Mouse (Mus musculus) intestine, embryonic 16.5 days (tissue): ENCODE results near the gene Grk6. TPM values are rescaled to one million over a fixed set of nuclear protein-coding genes. Genes with fewer than 3 reads are reported as not detected.
A peak's percentile ranks its signal among the peaks of the same experiment; 100 is the strongest.

Source experiments
- ATAC-seq: fragments of 200-750 bp; cut with Nextera tagmentation; 2 replicates; pipeline ENCODE4 v1.8.0; 2017; ENCODE audit warnings: moderate TSS enrichment, moderate library complexity
- H3K27ac ChIP-seq: fragments of 300-500 bp; sonication (generic); 2 replicates; pipeline ENCODE4 v1.5.1; 2014; ENCODE audit warnings: mild to moderate bottlenecking, low read length
- H3K27me3 ChIP-seq: fragments of 300-500 bp; sonication (generic); replicated peaks from 2 replicates; pipeline ENCODE4 v1.6.1; 2014; ENCODE audit warnings: low read length, control low read depth, mixed read lengths; ENCODE audit not compliant: control insufficient read depth, insufficient read depth
- H3K36me3 ChIP-seq: fragments of 300-500 bp; sonication (generic); 2 replicates; pipeline ENCODE4 v1.6.1; 2014; ENCODE audit warnings: low read length, control low read depth; ENCODE audit not compliant: control insufficient read depth, insufficient read depth
- H3K4me1 ChIP-seq: fragments of 300-500 bp; sonication (generic); 2 replicates; pipeline ENCODE4 v1.6.1; 2014; ENCODE audit warnings: low read length, control low read depth, mixed read lengths; ENCODE audit not compliant: control insufficient read depth, insufficient read depth
- H3K4me2 ChIP-seq: fragments of 300-500 bp; sonication (generic); 2 replicates; pipeline ENCODE4 v1.6.1; 2014; ENCODE audit warnings: low read depth, low read length, control low read depth
- H3K4me3 ChIP-seq: fragments of 300-500 bp; sonication (generic); 2 replicates; pipeline ENCODE4 v1.5.1; 2014; ENCODE audit warnings: mild to moderate bottlenecking, low read length
- H3K9ac ChIP-seq: fragments of 300-500 bp; sonication (generic); 2 replicates; pipeline ENCODE4 v1.6.1; 2014; ENCODE audit warnings: low read depth, low read length
- H3K9me3 ChIP-seq: fragments of 300-500 bp; sonication (generic); 2 replicates; pipeline ENCODE4 v1.6.1; 2016; ENCODE audit warnings: low read length, control low read depth; ENCODE audit not compliant: control insufficient read depth
- WGBS: fragments of 180-500 bp; shearing (Covaris S2); extraction: QIAGEN DNeasy Blood & Tissue Kit; methylation state at CpG from one replicate; pipeline ENCODE4 v1.1.7; 2014; 5-methylcytosine and 5-hydroxymethylcytosine counted together
- polyA plus RNA-seq: library from polyadenylated mRNA; unstranded; fragments of >200 nt; fragmentation: Nextera tagmentation; extraction: Ambion mirVana; gene quantifications from 2 replicates; pipeline ENCODE4 v1.2.1, GENCODE M21; 2015

Gene Grk6
- polyA plus RNA-seq, 1 experiment from 2014 or later = 13.6 TPM

DNA sequence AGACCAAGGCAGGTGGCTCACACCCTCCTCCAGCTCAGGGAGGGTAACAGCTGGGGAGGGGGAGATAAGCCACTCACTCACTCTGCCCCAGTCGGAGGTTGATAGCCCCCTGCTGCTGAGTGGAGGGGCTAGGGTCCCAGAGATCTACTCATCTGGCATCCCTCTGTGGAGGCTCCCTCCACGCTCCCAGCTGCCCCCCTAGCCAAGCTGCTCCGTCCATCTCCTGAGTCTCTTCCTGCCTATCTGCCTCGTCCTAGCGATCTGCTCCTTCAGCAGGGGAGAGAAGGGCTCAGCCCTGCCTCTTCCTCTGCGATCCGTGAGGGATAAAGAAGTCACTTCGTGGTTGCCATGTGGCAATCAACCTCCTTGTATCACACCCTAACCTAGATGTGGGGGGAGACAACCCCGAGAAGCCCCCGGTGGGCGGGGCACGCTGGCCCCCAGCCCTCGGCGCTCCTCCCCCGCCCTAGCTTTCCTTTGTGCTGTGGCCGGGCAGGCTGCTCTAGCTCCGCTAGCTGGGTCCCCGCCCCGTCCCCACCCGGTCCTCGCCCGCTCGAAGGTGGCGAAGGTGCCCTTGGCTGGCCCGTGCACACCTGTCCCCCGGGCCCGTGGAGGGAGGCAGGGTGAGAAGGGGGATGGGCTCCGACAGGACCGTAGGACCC lies 42.2 kb downstream of the Grk6 start:
- Histone ChIP-seq H3K27me3 (no peaks in the 10 kb centered on the region), H3K36me3 (no peaks in the 10 kb centered on the region), H3K4me1 (peaks cover 37% of the 10 kb centered on the region), H3K9ac (peak overlapping the region; percentile 92), H3K4me2 (peak overlapping the region; percentile 96), H3K4me3 (peak overlapping the region; percentile 84), H3K27ac (peak overlapping the region; percentile 83), H3K9me3 (no peaks in the 10 kb centered on the region)
- under 1% methylated on average over 26 of the region's 29 CpGs for WGBS
- ATAC-seq = peak; percentile 62

DNA sequence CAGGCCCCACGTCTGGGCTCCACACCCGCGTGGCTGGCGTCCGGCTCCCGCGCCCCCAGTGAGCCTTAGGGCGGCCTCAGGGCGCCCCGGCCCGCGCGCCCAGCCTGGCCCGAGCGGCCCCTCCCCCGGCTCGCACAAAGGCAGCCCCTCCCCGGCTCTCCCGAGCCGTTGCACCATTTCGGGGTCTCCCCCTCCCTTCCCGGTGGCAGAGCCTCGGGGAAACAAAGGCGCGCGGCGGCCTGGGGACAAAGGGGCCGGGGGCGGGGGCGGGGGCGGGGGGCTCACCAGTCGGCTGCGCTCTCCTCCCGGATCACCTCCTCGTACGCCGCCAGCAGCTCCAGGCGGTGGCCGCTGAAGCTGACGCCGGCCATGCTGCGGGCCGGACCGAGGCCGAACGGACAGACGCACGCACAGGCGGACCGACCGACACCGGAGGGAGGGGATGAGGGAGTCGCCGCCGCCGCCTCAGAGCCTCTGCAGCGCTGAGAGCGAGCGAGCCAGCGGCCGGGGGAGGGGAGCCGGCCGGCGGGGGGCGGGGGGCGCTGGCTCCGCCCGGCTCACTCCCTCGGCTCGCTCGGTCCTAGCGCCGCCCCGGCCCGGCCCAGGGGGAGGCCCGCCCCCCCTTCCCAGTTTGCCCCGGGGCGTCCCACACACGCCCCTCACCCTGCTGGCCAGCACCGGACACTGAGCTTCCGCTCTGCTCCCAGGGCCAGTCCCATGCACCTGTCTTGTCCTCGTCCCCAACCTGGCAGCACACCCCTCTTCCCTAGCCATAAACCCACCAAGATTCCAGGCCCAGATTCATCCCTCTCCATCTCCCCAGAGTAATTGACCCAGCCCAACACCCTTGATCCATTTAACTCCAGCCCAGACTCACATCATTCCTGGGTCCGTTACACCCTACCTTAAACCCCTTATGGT lies 43.0 kb downstream of the Grk6 start, which contains the start of gene Dbn1:
Gene Dbn1 (minus strand): TSS at position 534 of the 921 bp plus-strand sequence.
- ATAC-seq = peak; percentile 86

GRCm38 (mm10) chr13:55494257-55494656 lies 49.4 kb downstream of the Grk6 start:
- no peak overlapping the region for H3K9ac ChIP-seq
- no peak overlapping the region for H3K4me2 ChIP-seq
- WGBS = 34% methylated on average over 2 of the region's 2 CpGs
- H3K4me3 ChIP-seq = no peak overlapping the region
- no peak overlapping the region for H3K27ac ChIP-seq
- peaks cover 4% of the 10 kb centered on the region; the same call in 1 of the 2 replicates for H3K36me3 ChIP-seq
- no peaks in the 10 kb centered on the region for H3K27me3 ChIP-seq
- no peaks in the 10 kb centered on the region for H3K9me3 ChIP-seq
- ATAC-seq = no peak
- peaks cover 10% of the 10 kb centered on the region; the same call in 1 of the 2 replicates for H3K4me1 ChIP-seq

More for the DNA sequence above, 43.0 kb downstream of the Grk6 start, which contains the start of gene Dbn1:
- Histone ChIP-seq H3K27me3 (no peaks in the 10 kb centered on the region), H3K4me3 (peak within 1 kb of the TSS; percentile 84), H3K4me2 (peak within 1 kb of the TSS; percentile 96), H3K36me3 (no peaks in the 10 kb centered on the region), H3K9me3 (no peaks in the 10 kb centered on the region), H3K9ac (peak within 1 kb of the TSS; percentile 92), H3K27ac (peak within 1 kb of the TSS; percentile 83), H3K4me1 (peaks cover 31% of the 10 kb centered on the region)
- 3% methylated on average over 53 of the region's 83 CpGs for WGBS

- no peak overlapping the region for H3K9ac ChIP-seq
- 26% methylated on average over 18 of the region's 18 CpGs for WGBS
- ATAC-seq = peak; percentile 31; the same call in 1 of the 2 replicates
Observed at GRCm38 (mm10) chr13:55494883-55495621, 50.2 kb downstream of the Grk6 start.

DNA sequence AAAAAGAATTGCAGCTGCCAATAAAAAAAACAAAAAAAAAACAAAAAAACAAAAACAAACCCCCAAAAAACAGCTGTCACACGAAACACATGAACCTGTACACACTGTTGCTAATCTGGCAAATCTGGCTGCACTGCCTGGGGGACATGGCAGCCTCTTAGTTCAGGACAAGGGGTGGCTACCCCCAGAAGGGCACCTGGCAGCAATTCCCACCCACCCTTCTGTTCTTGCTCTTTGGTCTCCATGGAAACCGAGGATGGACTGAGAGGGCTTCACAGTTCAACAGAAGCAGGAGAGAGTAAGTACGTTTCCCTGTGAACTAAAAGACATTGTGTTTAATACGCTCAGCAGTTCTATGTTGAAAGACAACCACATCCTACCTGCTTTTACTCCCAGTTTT lies 50.8 kb downstream of the Grk6 start:
- Histone ChIP-seq H3K27me3 (no peaks in the 10 kb centered on the region), H3K4me2 (no peak overlapping the region), H3K9me3 (no peaks in the 10 kb centered on the region), H3K27ac (no peak overlapping the region), H3K4me1 (peaks cover 10% of the 10 kb centered on the region; the same call in 1 of the 2 replicates), H3K4me3 (no peak overlapping the region), H3K36me3 (peaks cover 4% of the 10 kb centered on the region; the same call in 1 of the 2 replicates), H3K9ac (no peak overlapping the region)
- WGBS = 37% methylated on average over 4 of the region's 4 CpGs
- ATAC-seq = no peak

More at GRCm38 (mm10) chr13:55494883-55495621, 50.2 kb downstream of the Grk6 start:
- Histone ChIP-seq H3K27ac (no peak overlapping the region), H3K9me3 (no peaks in the 10 kb centered on the region), H3K4me3 (no peak overlapping the region), H3K27me3 (no peaks in the 10 kb centered on the region), H3K4me2 (no peak overlapping the region), H3K36me3 (peaks cover 4% of the 10 kb centered on the region; the same call in 1 of the 2 replicates), H3K4me1 (peaks cover 10% of the 10 kb centered on the region; the same call in 1 of the 2 replicates)

DNA sequence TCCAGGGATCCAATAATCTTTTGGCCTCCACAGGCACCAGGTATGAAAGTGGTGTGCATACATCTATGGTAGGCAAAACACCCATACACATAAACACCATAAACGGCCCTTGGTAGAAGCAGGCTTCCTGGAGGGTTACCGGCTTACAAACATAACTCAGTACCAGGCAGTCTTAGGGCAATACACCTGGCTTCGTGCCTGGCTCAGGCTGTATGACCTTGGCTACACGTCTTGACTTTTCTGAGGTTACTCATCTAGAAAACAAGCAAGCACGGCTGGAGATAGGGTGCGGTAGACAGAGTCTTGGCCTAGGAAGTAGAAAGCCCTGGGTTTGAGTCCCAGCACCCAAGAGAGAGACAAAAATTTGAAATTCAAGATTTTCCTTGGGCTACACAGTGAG lies 51.8 kb downstream of the Grk6 start:
- Histone ChIP-seq H3K4me2 (no peak overlapping the region), H3K36me3 (peaks cover 4% of the 10 kb centered on the region; the same call in 1 of the 2 replicates), H3K27ac (no peak overlapping the region), H3K9ac (no peak overlapping the region), H3K27me3 (no peaks in the 10 kb centered on the region), H3K4me3 (no peak overlapping the region), H3K4me1 (peaks cover 10% of the 10 kb centered on the region; the same call in 1 of the 2 replicates), H3K9me3 (no peaks in the 10 kb centered on the region)
- WGBS = 80% methylated on average over 6 of the region's 6 CpGs
- no peak for ATAC-seq

DNA sequence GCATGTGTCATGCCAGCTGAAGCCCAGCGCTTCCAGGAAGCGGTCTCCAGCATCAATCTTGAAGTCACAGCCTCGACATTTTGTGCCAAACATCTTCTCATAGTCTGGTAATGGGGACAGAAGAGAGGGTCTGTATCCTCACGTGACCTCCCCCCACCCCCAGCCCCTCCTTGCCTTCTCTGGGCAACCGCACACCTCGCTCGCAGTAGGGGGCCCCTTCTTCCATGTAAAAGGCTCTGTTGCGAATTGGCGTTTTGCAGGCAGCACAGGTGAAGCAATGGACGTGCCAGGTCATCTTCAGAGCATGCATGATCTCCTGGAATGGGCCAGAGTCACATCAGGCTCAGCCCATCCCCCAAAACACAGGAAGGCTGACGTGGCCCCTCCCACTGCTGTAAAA lies 54.0 kb downstream of the Grk6 start:
- Histone ChIP-seq H3K4me2 (no peak overlapping the region), H3K27ac (no peak overlapping the region), H3K27me3 (no peaks in the 10 kb centered on the region), H3K4me3 (no peak overlapping the region), H3K9me3 (no peaks in the 10 kb centered on the region), H3K4me1 (peaks cover 10% of the 10 kb centered on the region; the same call in 1 of the 2 replicates), H3K36me3 (peaks cover 14% of the 10 kb centered on the region), H3K9ac (no peak overlapping the region)
- no peak for ATAC-seq
- WGBS = 61% methylated on average over 11 of the region's 11 CpGs

DNA sequence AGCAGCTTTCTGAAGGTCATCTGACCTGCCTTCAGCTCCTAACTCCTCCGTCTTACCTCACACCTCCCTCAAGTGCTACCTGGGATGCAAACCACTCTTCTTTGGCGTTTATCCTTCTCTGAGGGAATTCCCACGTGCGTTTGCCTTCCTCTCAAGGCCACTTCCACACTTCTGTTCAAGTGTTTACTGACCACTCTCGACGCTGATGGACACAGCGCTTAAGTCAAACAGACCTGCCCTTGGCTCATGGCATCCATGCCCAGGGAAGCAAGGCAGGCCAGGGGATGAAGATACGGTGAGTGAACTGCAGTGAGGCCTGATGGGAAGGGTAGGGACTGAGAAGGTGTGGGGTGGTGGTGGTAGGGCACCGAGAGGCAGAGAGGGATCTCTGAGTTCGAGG lies 55.7 kb downstream of the Grk6 start:
- Histone ChIP-seq H3K27me3 (no peaks in the 10 kb centered on the region), H3K4me3 (no peak overlapping the region), H3K4me1 (peaks cover 10% of the 10 kb centered on the region; the same call in 1 of the 2 replicates), H3K4me2 (no peak overlapping the region), H3K36me3 (peaks cover 23% of the 10 kb centered on the region), H3K9ac (no peak overlapping the region), H3K9me3 (no peaks in the 10 kb centered on the region), H3K27ac (no peak overlapping the region)
- no peak for ATAC-seq
- whole genome bisulfite sequencing = 66% methylated on average over 10 of the region's 10 CpGs
